Mouse (Mus musculus): ENCODE measurements around the gene Kdm4b.

Gene Kdm4b

DNA sequence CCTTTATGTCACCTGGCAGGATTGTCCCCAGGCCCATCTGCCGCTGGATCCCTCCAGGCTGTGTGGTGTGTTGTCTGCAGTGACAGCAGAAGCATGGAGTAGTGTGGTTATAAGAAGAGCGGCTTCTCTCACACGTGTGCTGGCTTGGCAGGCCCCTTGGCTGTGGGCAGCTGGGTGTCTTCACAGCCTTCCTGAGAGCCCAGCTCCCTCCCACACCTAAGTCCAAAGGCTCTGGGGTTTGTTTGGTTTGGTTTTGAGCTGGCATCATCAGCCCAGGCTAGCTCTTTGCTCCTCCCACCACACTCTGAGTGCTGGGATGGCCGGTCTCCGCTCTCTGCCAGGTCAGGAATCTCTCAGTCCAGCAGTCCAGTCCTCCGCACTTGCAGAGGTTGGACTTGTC lies 67.4 kb downstream of the Kdm4b start:
- no peak for DNase-seq (ENCODE audit: low read depth)

DNA sequence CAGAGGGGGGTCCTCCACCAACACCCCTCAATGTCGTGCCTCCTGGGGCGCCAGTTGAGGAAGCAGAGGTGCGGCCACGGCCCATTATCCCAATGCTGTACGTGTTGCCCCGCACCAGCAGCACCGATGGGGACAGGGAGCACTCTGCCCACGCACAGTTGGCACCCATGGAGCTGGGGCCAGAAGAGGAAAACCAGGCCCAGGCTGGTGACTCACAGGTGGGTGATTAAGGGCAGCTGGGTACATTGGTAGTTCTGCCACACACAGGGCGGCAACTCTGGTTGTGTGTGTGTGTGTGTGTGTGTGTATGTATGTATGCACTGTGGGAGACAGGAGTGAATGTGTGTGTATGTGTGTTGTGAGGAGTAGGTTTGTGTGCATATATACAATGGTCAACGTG lies 68.0 kb downstream of the Kdm4b start:
- DNase-seq (ENCODE audit: low read depth), result no peak

DNA sequence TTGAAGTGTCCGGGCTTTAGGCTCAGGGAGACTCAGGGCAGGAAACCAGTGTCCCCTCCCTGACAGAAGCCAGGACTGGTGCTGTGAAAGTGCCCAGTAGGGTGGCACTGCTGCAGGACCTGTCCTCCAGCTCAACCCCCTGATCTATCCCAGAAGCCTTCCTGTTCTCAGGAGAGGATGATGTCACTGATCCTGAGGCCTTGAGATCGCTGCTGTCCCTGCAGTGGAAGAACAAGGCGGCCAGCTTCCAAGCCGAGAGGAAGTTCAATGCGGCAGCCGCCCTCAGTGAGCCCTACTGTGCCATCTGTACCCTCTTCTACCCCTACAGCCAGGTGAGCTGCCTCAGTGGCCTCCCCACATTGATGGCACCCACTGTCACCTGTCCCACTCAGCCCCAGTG lies 70.2 kb downstream of the Kdm4b start:
- no peak for DNase-seq (ENCODE audit: low read depth)

DNA sequence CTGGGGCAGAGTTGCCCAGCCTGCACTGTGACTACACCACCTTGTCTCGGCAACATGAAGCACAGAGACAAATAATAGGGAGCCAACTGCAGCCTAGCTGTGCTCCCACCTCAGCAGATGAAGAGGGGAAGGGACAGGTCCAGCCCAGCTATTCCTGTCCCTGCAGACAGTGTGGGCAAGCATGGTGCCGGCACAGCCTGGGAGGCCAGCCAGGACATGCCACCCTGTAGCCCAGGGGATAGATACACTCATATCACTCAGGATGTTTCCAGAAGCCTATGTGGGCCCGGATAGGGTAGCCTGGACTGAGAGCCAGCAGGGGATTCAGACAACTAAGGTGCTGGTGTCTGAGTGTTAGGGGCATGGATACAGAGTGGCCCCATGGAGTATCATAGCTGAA lies 74.4 kb downstream of the Kdm4b start:
- DNase-seq (ENCODE audit: low read depth), result no peak

DNA sequence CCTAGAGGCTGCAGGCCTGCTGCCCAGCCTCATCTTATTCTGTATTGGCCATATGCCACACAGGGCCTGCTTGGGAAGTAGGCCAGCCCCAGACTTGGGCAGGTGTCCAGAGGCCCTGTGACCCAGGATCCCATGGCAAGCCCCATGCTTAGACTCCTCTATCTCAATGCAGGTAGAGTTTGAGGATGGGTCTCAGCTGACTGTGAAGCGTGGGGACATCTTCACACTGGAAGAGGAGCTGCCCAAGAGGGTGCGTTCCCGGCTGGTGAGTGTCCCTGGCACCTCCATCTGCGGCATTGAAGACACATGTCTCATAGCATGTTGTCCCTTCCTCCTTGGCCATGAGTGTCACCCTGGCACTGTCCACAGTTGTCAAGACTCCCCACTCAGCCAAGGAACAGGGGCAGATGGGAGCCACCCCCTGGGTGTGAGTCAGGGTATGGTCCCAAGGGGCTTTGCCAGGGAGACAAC lies 75.2 kb downstream of the Kdm4b start:
- DNase-seq (ENCODE audit: low read depth), result no peak

DNA sequence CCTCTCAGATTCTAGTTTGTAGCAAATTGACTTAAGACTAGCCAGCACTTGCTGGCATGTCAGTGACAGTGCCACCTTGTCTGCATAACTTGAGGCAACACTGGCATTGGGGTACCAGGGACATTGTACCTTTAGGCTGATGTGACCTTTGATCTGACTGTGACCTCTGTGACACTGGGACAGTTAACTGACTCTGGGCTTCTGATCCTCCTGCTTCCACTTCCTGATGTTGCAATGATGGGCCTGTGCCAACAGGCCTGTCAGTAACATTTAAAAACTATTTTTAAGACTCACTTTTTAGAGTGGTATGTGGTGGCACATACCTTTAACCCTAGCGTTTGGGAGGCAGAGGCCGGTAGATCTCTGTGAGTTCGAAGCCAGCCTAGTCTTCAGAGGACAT lies 79.5 kb downstream of the Kdm4b start:
- no peak for DNase-seq (ENCODE audit: low read depth)

DNA sequence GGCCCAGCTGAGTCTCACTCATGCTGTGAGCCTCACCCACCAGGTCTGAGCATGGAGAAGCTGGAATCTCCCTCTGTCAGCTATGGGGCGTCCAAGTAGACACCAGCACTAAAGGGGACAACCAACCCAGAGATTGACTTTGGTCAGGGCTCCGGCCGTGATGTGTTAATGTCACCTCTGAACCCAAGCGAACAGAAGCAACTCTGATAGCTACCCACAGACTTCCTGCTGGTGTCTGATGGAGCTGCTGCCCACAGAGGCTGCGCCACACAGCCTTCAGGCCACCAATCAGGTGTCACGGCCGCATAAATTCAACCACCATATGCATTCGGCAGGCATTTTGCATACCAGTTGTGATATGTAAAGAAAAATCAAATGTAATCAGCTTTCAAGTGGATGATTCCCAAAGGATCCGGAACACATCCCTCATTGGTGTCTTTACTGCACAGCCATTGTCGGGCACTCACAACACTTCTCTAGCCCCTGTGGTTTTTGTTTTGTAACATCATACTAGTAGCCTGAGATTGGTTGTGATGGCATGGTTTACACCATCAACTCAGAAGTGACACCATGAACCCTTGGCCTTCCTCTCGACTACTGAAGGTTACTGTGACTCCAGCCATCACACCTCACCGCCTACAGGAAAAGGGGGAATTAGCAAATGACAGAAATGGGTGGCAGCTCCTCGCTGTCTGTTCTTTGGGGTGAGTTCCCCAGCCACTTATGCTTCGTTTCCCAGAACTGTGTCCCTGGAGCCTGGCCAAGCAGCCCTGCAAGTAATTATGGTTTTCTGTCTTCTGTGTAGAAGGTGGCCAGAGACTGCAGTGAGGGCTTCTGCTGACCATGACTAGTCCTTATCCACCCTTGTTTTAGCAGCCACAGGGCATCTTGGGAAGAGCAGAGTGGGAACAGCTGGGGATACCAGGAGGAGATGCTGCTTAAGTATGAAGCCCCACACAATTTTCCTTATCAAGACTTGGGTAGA lies 80.3 kb downstream of the Kdm4b start:
- DNase-seq (ENCODE audit: low read depth), result no peak

DNA sequence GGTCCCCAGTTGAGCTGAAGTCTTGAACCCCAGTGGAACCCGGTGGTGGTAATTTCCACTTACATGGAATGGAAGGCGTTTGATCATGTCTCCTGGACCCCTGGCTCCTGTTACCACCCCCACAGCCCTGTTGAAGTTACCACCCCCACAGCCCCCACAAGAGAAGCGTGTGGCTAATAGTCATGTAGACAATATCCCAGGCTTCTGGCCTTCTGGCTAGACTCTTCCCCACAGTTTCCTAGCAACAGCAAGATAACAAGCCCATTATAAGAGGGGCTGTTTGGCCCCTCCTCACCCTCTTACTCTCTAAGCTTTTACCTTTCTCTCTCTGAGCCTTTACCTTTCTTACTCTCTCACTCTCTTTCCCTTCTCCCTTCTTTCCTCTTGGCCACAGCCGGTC lies 81.0 kb downstream of the Kdm4b start:
- no peak for DNase-seq (ENCODE audit: low read depth)

DNA sequence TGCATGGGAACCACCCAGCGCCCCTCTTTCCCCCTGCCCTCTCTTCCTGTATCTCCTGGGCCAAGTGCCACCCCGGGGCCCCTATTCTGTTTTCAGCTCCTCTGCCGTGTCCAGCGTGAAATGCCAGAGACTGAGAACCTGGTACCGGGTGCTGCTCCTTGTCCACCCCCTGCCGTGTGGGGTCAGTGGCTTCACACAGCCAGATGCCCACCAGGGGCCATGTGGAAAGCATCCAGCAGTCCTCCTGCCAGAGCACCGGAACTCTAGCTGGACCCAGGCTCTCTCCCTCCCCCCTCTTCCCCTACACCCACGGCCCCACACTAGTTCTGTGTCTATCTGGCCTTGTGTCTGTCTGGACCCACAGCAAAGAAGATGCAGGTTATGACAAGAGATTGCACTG lies 81.5 kb downstream of the Kdm4b start:
- DNase-seq (ENCODE audit: low read depth), result no peak

DNA sequence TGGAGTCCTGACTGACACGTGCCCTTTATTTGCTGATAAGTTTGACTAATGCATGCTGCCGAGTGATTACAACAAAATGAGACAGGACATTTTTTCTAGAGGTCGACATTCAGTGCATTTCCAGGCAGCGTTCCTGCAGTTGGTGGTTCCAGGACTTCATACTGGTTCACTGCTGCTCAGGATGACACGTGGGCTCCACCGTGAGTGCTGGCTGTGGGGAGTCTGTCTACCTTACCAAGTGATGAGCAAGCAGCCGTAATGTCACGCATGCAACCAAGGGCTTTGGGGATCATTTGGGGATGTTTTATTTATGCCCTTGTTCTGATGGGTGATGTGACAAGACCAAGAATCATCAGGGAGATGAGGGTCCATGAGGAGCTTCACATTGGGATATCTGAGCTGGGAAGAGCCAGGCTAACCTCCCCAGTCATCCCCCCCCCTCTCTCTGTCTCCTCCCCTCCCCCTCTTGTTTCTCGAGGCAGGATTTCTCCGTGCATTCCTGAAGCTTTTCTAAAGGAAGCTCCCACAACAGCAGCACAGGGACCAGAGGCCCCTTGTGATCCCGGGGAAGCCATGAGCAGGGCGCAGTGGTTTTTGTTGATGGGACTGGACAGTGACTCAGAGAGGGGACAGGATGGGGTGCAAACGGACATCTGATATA lies 83.2 kb downstream of the Kdm4b start:
- no peak for DNase-seq (ENCODE audit: low read depth)

DNA sequence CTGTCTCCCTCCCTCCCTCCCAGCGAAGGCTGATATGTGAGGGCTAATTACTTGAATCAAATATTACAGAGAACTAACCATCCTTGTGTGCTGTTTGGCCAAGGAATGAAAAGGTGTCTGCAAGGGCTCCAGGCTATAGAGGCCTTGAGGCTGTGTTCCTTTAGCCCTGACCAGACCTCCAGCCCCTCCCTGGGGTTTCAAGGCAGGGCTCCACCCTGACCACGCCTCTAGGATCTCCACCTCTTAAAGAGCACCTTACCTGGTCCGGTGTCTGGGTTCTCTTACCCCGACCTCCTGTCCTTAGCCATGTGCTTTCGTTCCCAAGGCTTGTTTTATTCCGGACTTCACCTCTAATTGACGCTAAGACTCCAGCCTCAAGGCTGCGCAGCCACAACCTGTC lies 83.9 kb downstream of the Kdm4b start:
- no peak for DNase-seq (ENCODE audit: low read depth)

DNA sequence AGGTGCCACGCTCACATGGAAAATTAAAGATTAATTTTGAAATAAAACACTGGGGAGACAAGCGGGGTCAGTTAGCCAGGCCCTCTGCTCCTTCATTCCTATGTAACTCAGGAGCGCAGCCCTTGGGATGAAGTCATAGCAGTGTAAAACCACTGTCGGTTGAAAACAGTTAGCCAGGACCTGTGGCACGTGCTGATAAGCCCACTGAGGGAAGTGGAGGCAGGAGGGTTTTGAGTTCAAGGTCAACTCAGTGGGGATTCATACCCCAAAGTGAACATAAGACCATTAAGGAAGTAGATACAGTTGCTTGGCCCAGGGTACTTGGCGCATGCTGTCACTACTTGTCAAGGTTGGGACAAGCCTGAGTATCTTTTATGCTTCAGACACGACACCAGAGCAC lies 85.6 kb downstream of the Kdm4b start:
- no peak for DNase-seq (ENCODE audit: low read depth)

DNA sequence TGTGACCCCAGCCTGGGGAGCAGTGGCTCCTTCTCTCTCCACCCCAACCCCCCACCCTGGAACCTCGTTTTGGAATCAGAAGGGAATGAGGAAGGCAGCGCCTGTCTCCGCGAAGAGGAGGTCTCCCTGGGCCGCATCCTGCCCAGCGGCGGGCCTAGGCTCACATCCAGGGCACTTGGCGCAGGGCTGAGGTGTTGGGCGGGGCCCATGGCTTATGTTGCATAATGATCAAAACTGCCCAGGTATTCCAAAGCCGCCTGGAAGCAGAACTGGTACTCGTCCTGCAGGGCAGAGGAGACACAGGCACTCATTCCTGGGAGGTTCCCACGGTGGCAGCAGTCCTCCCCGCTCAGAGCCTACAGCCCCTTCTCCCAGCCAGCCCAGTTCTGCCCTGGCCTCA lies 87.3 kb downstream of the Kdm4b start:
- no peak for DNase-seq (ENCODE audit: low read depth)

DNA sequence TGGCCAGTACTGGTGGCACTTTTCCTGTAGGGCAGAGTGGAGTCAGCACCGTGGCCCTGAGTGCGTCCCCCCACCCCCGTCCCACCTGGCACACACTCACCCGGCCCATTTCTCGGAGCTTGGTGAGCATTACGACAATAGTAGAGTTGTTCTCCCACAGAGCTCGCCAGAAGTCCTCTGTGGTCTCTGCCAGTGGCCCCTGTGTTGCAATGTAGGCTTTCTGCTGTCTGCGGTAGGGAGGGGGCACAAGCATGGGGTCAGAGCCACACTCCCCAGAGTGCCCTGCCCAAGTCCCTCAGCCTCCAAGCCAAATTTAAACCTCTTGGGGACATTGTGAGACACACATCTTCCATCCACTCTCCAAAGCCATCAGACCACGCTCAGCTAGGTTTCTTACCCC lies 88.9 kb downstream of the Kdm4b start:
- DNase-seq (ENCODE audit: low read depth), result no peak

DNA sequence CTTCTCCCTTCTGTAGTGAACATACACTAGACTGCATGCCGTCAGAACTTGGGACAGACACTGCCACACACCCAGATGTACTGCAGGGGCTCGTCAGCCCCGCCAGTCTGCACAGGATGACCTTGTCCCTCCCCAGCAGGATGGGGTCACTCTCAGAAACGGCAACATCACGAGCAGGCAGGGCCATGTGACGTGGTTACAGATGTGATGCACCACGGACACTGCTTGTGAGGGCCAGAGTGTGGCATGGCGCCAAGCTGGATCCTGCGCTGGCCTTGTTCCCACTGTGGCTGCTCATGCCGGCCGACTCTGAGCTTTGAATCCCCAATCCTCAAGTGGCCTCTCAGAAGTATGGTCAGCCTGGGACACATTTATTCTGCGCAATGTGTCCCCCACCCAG lies 92.4 kb downstream of the Kdm4b start:
- DNase-seq (ENCODE audit: low read depth), result no peak

DNA sequence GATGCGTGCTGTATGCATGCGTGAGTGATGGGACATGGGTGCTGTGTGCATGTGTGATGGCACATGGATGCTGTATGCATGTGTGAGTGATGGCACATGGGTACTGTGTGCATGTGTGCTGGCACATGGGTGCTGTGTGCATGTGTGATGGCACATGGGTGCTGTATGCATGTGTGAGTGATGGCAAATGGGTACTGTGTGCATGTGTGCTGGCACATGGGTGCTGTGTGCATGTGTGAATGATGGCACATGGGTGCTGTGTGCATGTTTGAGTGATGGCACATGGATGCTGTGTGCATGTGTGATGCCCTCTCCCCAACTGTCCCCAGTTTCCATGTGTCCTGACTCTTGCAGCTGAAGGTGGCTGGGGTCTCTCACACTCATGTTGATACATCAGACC lies 94.2 kb downstream of the Kdm4b start:
- DNase-seq (ENCODE audit: low read depth), result no peak

DNA sequence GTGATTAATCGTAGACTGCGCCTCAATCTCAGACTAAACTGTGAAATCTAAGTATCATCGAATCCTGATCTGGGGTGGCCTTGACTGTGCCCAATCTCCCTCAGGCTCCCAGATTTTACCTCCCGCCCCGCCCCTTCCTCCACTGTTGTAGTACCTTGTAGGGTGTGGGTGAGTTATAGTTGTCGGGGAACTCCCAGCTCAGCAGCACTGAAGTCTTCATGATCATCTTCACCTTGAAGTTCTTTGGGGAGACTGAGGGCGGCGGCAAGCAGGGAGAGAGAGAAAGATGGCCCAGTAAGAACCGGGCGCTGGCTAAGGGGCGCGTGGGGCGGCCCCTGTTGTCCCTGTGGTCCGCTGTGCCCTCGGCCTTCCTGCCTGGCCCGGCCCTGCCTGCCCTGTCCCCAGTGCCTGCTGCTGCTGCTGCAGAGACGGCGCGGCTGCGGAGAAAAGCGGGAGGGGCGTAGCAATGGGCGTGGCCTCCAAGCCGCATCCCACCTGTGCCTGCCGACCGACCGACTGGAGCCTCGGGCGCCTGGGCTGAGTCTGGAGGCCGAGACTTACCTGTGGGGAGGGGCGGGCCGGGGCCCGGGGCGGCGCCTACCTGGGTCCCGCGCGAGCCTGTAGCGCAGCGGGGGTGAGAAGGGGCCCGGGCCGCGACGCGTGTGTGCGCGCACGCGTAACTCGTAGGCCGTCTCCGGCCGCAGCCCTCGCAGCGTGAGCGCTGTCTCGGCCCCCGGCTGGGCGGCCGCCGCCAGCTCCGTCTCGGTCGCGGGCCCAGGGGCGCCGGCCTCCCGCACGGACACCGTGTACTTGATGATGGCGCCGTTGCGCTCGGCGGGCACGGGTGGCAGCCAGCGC lies 99.1 kb downstream of the Kdm4b start:
- no peak for DNase-seq (ENCODE audit: low read depth)

DNA sequence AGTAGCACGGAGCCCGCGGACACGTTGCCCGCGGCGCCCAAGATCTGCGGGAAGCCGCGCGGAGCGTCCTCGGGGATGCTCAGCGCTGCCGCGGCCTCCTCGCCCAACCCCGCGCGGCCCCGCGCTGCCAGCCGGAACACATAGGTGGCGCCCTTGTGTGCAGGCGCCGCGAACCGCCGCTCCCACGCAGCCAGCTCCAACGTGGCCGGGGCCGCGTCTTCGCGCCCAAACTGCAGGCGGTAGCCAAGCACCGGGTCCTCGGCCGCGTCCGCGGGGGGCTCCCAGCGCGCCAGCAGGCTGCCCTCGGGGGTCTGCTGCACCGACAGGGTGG lies 99.7 kb downstream of the Kdm4b start:
- DNase-seq (ENCODE audit: low read depth), result no peak

DNA sequence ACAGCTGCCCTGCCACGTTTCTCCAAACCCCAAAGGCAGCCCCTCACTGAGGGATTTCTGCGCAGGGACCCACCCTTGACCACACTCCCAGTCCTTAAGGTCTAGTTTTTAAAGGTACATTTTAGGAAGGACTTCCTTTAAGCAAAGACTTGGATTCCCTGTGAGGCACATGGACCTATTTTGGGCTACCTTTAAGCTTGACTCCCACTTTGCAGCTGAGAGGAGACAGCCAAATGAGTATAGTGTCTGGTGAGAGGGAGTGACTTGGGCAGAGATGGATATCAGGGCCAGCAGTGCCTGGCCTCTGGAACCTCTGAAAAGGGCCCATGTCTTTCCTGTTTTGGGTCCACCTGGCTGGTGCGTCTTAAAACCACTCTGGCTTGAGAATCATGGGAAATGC lies 100.1 kb downstream of the Kdm4b start:
- no peak for DNase-seq (ENCODE audit: low read depth)

DNA sequence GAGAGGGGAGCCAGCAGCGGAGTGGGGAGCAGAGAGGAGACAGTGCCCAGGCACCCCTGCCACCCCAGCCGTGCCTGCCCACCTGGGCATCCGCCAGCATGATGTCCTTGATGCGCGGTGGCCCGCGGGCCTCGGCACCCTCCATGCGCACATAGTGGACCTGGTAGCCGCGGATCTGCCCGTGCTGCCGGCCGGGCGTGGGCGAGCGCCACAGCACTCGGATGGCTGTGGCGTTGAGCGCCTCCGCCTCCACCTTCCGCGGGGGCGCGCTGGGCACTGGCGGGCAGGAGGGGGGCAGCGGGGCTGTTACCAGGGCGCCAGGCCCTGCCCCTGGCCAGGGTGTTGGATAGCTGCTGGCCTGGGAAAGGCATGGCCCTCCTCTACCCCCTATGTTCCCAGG lies 102.0 kb downstream of the Kdm4b start:
- DNase-seq (ENCODE audit: low read depth), result no peak

DNA sequence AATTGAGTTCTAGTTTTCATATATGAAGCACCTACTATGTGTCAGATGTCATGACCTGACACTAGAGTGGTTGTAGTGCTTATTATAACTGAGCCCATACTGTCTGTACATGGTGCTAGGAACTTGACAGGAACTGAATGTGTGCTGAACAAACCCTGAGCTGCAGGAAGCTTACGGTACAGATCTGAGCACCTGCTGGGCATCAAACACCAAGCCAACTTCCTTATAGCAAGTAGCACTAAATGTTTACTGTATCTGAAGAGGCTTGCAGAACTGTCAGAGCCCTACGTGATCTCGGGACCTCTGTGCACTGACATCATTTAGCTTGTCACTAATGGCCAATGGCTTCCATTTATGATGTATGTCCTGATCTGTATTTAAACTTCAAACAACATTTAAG lies 105.7 kb downstream of the Kdm4b start:
- no peak for DNase-seq (ENCODE audit: low read depth)

DNA sequence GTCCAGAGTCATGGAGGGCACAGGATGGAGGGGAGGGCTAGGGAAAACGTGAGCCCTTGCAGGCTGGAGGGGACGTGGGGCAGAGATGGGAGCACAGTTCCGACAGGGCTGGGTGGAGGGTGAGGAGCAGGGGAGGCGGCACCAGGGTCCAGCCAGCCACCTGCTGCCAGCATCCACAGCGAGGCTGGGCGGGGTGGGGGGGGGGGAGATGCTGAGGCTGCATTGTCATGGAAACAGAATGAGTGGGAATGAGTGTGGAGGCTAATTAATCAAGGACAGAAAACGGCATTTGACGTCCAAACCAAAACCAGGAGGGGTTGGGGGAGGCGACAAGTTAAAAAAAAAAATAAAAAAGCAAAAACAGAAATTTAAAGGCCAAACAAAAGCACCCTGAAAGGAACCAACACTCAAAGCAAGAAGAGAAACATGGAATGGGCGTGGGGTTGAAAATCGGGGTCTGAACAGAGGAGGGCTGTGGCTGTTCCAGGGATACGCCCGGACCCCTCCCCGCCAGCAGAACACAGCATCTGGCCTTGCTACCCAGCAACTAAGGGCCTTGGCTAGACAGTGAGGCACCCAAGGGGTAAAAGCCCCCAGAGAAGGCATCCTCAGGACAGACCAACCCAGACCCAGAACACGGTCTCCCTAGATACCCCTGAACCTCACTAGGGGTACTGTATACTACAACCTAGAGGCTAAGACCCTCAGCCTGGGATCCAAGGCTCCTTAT lies 114.0 kb downstream of the Kdm4b start:
- no peak for DNase-seq (ENCODE audit: low read depth)

All from fibroblast of lung, adult 2 months (primary cell).